Mouse (Mus musculus): ENCODE measurements around the gene Adamts16. TPM values are rescaled to one million over a fixed set of nuclear protein-coding genes. Genes with fewer than 3 reads are reported as not detected.

Gene Adamts16
- total RNA-seq, 2 experiments from 2014 or later, result 5.5 to 5.7 TPM

DNA sequence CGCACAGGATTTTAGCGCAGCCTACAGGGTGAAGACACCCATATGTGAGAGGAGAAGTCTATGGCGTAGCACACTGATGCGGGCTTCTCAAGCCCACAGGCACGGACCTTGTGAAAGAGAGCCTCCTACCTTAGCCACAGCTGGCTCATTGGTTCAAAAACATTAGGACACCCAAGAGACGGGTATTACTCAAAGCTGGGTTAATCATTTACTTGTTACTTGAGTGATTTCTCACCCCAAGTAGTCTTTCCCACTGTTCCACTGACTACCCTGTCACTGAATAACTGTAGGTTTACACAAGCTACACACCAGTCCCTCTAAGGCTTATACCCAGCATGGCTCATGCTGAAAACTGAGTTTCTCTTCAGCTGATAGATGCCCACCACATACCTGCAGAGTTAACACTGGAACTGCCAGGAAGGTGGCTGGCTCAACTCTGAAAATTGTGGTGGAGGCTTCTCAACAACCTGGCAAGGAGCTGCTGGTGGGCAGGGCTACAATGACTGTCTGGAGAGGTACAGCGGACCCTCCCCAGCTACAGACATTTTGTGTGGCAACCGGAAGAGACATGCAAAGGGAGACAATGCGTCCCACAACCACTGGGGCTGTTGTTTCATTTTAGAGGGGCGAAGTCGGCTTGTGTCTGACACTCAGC, 25.5 kb upstream of the Adamts16 start:
- Histone ChIP-seq H3K4me3 (no peak overlapping the region), H3K27ac (no peak overlapping the region)
- TF ChIP-seq CTCF (IDR thresholded peaks at IDR 0.05), result no peak
- intact Hi-C loops (cut with DNase I), result no loop called here
- no peak for DNase-seq (ENCODE audit: extremely low spot score in 1 of 2, low spot score in 2 of 2)

DNA sequence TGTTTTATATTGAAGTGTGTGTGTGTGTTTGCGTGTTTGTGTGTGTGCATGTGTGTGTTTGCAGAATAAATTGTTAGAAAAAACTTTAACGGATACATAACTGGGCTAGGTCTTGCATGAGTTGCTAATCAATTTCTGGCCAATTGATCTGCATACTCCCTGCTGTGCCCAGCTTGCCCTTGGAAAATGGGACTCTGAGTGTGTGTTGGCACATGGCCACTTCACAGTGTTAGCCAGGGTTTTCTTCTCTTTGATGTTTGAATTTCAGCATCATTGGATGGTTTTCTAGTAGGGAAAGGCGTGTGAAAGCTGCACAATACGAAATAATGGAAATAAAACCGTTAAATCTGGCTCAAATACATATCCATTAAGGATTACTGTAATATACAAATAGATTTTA, 24.3 kb upstream of the Adamts16 start:
- Histone ChIP-seq H3K27ac (no peak overlapping the region), H3K4me3 (no peak overlapping the region)
- intact Hi-C loops (cut with DNase I), result loop anchor here (2.0 kb wide), 1 partner anchor 39 kb away; no protein-coding TSS in a partner anchor
- DNase-seq (ENCODE audit: extremely low spot score in 1 of 2, low spot score in 2 of 2), result no peak
- no peak for TF ChIP-seq CTCF (IDR thresholded peaks at IDR 0.05)

DNA sequence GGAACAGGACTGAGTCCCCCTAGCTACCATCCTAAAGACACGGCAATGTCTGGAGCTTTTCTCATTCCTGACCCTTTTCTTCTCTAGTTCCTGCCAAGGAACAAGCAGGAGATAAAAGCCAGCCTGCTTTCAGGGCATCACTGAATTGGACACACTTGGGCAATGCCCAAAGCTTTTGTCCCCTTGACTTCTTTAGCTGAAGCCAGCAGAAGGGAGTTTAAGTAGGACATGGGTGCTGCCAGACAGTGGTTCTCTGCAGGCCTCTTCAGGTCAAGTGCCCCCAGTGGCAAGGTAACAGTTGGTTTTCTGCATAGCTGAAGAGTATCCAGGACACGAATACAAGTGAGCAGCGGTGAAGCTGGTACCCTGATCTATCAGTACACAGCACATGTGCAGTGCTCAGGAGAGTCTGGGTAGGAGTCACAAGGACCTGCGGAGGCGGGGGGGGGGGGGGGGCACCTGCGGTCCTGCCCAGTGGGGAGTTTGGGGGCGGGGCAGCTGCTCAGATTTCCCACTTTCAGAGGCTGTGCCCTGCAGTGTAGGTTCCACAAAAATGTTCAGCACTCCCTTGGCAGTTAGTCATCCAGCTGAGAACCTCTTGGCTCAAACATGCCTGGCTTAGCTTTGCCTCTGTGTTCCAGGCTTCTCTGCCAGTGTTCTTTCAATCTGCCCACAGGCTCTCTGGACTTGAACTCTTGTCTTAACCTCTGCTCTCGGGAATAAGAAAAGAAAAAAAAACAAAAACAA, 20.7 kb upstream of the Adamts16 start:
- no peak for TF ChIP-seq CTCF (IDR thresholded peaks at IDR 0.05)

DNA sequence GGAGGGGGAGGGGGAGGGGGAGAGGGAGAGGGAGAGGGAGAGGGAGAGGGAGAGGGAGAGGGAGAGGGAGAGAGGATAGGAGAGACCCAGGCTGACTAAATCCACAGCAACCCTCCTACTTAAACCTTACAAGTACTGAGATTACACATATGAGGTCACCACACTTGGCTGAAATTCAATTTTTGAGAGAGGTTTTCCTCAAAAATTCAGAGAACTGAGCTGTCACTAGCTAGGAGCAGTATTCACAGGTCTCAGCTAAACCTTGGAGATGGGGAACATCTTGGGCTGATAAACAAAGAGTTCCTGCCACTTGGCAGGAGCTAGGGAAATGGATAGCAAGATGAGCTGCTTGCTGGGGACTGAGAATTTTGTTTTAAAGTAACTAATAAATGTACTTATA, 12.0 kb upstream of the Adamts16 start:
- no peak overlapping the region for H3K4me3 ChIP-seq
- H3K27ac ChIP-seq, result no peak overlapping the region
- intact Hi-C loops (cut with DNase I), result no loop called here
- TF ChIP-seq CTCF (IDR thresholded peaks at IDR 0.05), result no peak
- no peak for DNase-seq (ENCODE audit: extremely low spot score in 1 of 2, low spot score in 2 of 2)

More for the DNA sequence above, 20.7 kb upstream of the Adamts16 start:
- DNase-seq (ENCODE audit: extremely low spot score in 1 of 2, low spot score in 2 of 2), result no peak
- no peak overlapping the region for H3K4me3 ChIP-seq
- intact Hi-C loops (cut with DNase I), result no loop called here
- no peak overlapping the region for H3K27ac ChIP-seq

DNA sequence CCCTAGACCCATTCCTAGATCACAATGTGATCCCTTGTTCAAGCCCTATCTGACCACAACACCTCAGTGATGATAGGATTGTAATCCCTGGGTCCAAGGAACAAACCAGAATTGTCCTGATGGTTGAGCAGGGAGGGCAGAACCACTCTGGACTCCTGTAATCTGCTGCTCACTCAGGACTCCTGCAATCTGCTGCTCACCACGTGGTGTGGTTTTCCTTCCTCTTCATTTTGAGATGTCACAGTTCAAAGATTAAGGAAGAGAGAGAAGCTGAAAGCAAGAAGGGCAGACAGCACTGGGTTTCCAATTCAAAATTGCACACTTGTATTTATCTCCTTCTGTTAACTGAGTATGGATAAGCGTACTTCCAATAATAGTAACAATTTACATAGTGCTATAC, 5.3 kb upstream of the Adamts16 start:
- H3K4me3 ChIP-seq, result no peak overlapping the region
- intact Hi-C loops (cut with DNase I), result no loop called here

DNA sequence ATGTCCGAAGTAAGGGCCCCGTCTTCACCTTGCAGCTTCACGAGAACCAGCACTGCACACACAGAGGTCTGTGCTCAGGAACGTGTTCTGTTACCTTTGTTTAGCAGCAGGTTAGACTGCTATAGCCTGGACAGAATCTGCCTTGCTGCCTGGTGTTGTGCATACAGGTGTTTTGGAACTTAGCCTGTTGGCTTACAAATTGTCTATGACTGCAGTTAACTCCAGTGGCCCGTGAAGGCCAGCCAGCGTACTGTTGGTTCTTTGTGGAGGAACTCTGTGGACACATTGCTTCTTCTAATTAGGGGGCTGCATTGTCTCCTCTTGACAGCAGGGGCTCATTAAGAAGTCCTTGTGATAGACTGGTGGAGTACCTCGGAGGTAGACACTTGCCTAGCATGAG, 3.9 kb upstream of the Adamts16 start:
- no peak for DNase-seq (ENCODE audit: extremely low spot score in 1 of 2, low spot score in 2 of 2)
- TF ChIP-seq CTCF (IDR thresholded peaks at IDR 0.05), result no peak
- no peak overlapping the region for H3K27ac ChIP-seq
- intact Hi-C loops (cut with DNase I), result no loop called here
- H3K4me3 ChIP-seq, result no peak overlapping the region

More for the DNA sequence above, 5.3 kb upstream of the Adamts16 start:
- no peak for DNase-seq (ENCODE audit: extremely low spot score in 1 of 2, low spot score in 2 of 2)
- no peak for TF ChIP-seq CTCF (IDR thresholded peaks at IDR 0.05)
- H3K27ac ChIP-seq, result no peak overlapping the region

DNA sequence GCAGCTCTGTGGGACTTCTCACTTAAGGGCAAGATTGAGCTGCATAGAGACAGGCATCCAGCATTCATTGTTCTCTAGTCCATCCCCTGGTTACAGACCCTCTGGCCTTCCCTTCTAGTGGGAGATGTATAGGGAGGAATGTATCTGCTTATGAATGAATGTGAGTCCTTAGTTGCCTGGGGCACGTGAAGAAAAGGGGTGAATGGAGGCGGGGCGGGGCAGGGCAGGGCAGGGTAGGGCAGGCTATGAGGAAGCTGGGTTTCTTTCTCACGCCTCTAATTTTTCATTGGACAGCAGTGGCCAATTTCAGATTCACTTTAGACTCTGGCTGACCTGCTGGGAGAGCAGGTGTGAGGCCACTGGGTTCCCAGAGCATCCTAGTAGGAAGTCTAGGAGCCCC, 515 bp upstream of the Adamts16 start:
- TF ChIP-seq CTCF (IDR thresholded peaks at IDR 0.05), result no peak
- no peak for DNase-seq (ENCODE audit: extremely low spot score in 1 of 2, low spot score in 2 of 2)
- Histone ChIP-seq H3K4me3 (no peak overlapping the region), H3K27ac (no peak overlapping the region)
- intact Hi-C loops (cut with DNase I), result loop anchor here (5.0 kb wide), 1 partner anchor 75 kb away; no protein-coding TSS in a partner anchor

DNA sequence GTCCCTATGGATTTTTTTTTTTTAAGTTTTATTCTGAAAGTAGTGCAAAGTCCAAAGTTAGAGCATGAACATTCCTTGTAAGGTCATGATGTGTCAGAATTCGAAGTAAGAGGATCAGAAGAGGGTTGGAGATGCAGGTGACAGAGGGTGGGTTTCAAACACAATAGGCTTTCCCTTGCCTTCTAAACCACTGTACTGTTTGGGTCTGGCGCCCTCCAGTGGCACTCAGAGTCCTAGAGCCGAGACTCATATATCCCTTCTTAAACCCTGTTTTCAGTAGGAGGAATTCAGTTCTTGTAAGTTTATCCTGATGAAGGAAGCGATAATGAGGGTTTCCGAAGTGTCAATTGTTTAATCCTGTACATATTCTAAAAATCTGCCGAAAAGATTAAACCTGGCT, 1.4 kb downstream of the Adamts16 start:
- peak; percentile 78 for DNase-seq (ENCODE audit: extremely low spot score in 1 of 2, low spot score in 2 of 2)
- no peak overlapping the region for H3K27ac ChIP-seq
- peak overlapping the region; percentile 59 for H3K4me3 ChIP-seq
- intact Hi-C loops (cut with DNase I), result loop anchor here (1.0 to 5.0 kb wide), 3 partner anchors 73 to 197 kb away; no protein-coding TSS in a partner anchor
- TF ChIP-seq CTCF (IDR thresholded peaks at IDR 0.05), result peak; percentile 91

DNA sequence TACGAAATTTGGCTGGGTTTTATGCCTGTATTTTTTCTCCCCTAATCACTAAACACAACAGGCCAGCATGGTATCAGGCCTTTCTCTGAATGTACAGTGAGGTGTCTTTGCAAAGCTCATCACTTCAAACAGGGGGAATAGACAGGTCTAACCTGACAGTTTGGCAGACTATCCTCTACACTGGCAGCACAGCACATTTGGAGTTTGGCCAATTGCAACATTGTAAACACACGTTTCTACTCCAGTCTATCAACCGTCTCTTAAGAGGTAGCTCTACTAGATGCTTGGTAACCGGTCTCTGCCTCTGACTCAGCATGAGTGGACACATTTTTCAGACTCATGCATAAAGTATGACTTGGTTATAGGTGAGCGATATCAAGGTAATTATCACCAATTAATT, 4.0 kb downstream of the Adamts16 start:
- H3K4me3 ChIP-seq, result no peak overlapping the region
- no peak overlapping the region for H3K27ac ChIP-seq
- no peak for TF ChIP-seq CTCF (IDR thresholded peaks at IDR 0.05)
- intact Hi-C loops (cut with DNase I), result loop anchor here (5.0 kb wide), 1 partner anchor 120 kb away; no protein-coding TSS in a partner anchor
- no peak for DNase-seq (ENCODE audit: extremely low spot score in 1 of 2, low spot score in 2 of 2)

DNA sequence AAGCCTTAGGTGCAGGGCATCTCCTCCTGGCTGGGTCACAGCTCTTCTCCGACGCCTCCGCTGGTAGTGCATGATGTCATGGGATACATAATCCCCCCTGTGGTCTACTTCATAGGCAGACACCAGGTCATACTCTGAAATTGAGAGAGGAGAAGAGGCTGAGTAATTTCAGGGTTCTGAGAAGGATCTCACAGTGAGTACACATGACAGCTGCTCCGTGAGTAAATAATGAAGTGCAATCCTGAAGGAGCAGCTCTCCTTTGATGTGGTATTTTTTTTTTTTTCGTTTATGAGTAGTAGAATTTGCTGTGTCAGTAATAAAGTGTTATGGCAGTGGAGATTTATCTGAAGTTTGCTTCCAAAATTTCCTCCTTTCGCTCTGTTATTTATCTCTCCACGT, 5.4 kb downstream of the Adamts16 start:
- Histone ChIP-seq H3K4me3 (no peak overlapping the region), H3K27ac (no peak overlapping the region)
- DNase-seq (ENCODE audit: extremely low spot score in 1 of 2, low spot score in 2 of 2), result no peak
- intact Hi-C loops (cut with DNase I), result loop anchor here (5.0 kb wide), 1 partner anchor 119 kb away; no protein-coding TSS in a partner anchor
- no peak for TF ChIP-seq CTCF (IDR thresholded peaks at IDR 0.05)

DNA sequence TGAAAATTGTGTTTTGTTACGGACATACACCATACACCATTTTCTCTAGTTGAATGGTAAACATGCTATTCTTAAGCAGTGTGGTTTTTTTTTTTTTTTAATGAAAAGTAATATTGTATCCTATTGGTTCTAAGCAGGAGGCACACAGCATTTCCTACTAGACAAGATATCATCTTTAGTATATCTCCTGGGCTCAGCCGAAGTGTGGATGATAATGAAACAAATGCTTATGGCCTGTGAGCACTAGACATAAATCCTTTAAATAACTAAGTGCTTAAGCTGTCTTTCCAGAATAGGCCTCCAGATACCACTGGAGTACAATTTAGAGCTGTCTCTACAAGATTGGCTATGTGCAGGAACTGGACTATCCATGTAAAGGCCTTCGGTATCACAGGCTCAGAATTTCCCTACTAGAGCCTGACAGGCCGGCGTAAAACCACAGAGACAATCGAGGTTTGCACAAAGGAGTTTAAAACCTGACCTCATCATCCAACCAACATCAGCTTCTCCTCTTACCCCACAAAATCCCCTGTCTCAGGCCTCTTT, 8.9 kb downstream of the Adamts16 start:
- Histone ChIP-seq H3K4me3 (no peak overlapping the region), H3K27ac (no peak overlapping the region)
- DNase-seq (ENCODE audit: extremely low spot score in 1 of 2, low spot score in 2 of 2), result no peak
- intact Hi-C loops (cut with DNase I), result no loop called here
- no peak for TF ChIP-seq CTCF (IDR thresholded peaks at IDR 0.05)

DNA sequence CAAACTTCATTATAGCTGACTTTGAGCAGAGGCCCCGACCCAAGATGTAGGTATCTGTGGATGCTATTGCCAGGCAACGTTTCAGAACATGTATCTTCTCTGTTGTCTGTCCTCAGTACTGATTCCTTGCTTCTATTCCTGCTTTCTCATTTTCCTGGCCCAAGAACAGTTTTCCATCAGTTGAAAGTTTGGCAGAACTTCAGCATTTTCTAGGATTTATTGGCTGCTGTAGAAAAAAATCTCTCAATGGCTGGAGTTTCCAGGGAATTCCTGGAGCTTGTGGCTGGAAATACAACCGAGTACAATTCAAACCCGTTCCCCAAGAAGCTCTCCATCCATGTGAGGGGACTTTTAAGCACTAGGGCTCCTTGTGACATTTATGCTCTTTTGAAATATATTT, 10.6 kb downstream of the Adamts16 start:
- no peak for TF ChIP-seq CTCF (IDR thresholded peaks at IDR 0.05)
- Histone ChIP-seq H3K4me3 (no peak overlapping the region), H3K27ac (no peak overlapping the region)
- intact Hi-C loops (cut with DNase I), result no loop called here
- DNase-seq (ENCODE audit: extremely low spot score in 1 of 2, low spot score in 2 of 2), result no peak

Data from left cerebral cortex, adult 2 months (tissue).